Mouse (Mus musculus): ENCODE measurements at regions not wholly inside any gene's neighbourhood (a gene's known extent, or its start where the extent isn't known, plus 50 kb on each side); places are given as distances from the start of the nearest gene placed in this dataset.

- no peak for DNase-seq (ENCODE audit: low spot score)
Observed at GRCm38 (mm10) chrX:12472296-12472695, 115.3 kb upstream of the Atp6ap2 start.

- DNase-seq (ENCODE audit: low spot score): no peak
Observed at GRCm38 (mm10) chrX:12479207-12479606, 108.4 kb upstream of the Atp6ap2 start.

GRCm38 (mm10) chrX:12490957-12491356, 96.6 kb upstream of the Atp6ap2 start:
- no peak for DNase-seq (ENCODE audit: low spot score)

GRCm38 (mm10) chrX:12493216-12493615, 94.4 kb upstream of the Atp6ap2 start:
- DNase-seq (ENCODE audit: low spot score): no peak

GRCm38 (mm10) chrX:12493916-12494315, 93.7 kb upstream of the Atp6ap2 start:
- no peak for DNase-seq (ENCODE audit: low spot score)

- DNase-seq (ENCODE audit: low spot score): no peak
Observed at GRCm38 (mm10) chrX:12494535-12494934, 93.1 kb upstream of the Atp6ap2 start.

- DNase-seq (ENCODE audit: low spot score): no peak
Observed at GRCm38 (mm10) chrX:12500601-12501000, 87.0 kb upstream of the Atp6ap2 start.

GRCm38 (mm10) chrX:12502364-12502763, 85.2 kb upstream of the Atp6ap2 start:
- no peak for DNase-seq (ENCODE audit: low spot score)

GRCm38 (mm10) chrX:12503581-12503980, 84.0 kb upstream of the Atp6ap2 start:
- DNase-seq (ENCODE audit: low spot score): no peak

GRCm38 (mm10) chrX:12511119-12511518, 76.5 kb upstream of the Atp6ap2 start:
- DNase-seq (ENCODE audit: low spot score): no peak

- DNase-seq (ENCODE audit: low spot score): peak; percentile 11
Observed at GRCm38 (mm10) chrX:12525044-12525443, 62.6 kb upstream of the Atp6ap2 start.

- DNase-seq (ENCODE audit: low spot score): no peak
Observed at GRCm38 (mm10) chrX:12530406-12531311, 56.9 kb upstream of the Atp6ap2 start.

Measured in embryo, embryonic 10.5 days (tissue).